Mouse (Mus musculus) heart, postnatal 36 days (tissue): Measurements from ENCODE around the gene Eng. TPM values are rescaled to one million over a fixed set of nuclear protein-coding genes. Genes with fewer than 3 reads are reported as not detected.

Source experiments
- DNase-seq, 2 experiments: peaks; one replicate each; pipeline ENCODE4 v3.0.0; 2021 to 2022
- intact Hi-C: fragments of 180-260 bp; cut with DNase I; formaldehyde crosslinking; loops from one replicate; pipeline ENCODE4 v1.15.1; 2025
- microRNA-seq, 2 experiments: library from miRNA; unstranded; fragments of <30 nt; microRNA quantifications; one replicate each; pipeline ENCODE4 v1.2.0; 2021; ENCODE audit warnings: borderline number of aligned reads in 2 of 2
- total RNA-seq, 2 experiments: library from RNA; stranded (reverse); gene quantifications; 2 replicates each; pipeline ENCODE4 v1.2.3; 2021

Gene Eng
- total RNA-seq, 2 experiments from 2014 or later = 123 to 136 TPM

- intact Hi-C loops = no loop called here
- no peak for DNase-seq
Measured at GRCm38 (mm10) chr2:32722046-32722445, 75.7 kb downstream of the Eng start.

GRCm38 (mm10) chr2:32722581-32722980 is 76.2 kb downstream of the Eng start:
- DNase-seq = no peak
- intact Hi-C loops = no loop called here

- no peak for DNase-seq
- intact Hi-C loops = no loop called here
Measured at GRCm38 (mm10) chr2:32724149-32724548, 77.8 kb downstream of the Eng start.

GRCm38 (mm10) chr2:32724832-32725790 is 78.7 kb downstream of the Eng start:
- no peak for DNase-seq
- intact Hi-C loops = no loop called here

GRCm38 (mm10) chr2:32727435-32727834 is 81.0 kb downstream of the Eng start:
- intact Hi-C loops = loop anchor here (1.0 kb wide), 1 partner anchor 13 kb away; no protein-coding TSS in a partner anchor
- peak; percentile 92 to 95 for DNase-seq

- intact Hi-C loops = no loop called here
- peak; percentile 64 to 68 for DNase-seq
Measured at GRCm38 (mm10) chr2:32728463-32728862, 82.1 kb downstream of the Eng start.

- intact Hi-C loops = no loop called here
- no peak for DNase-seq
Measured at GRCm38 (mm10) chr2:32729547-32729946, 83.2 kb downstream of the Eng start.

GRCm38 (mm10) chr2:32730854-32731253 is 84.5 kb downstream of the Eng start:
- DNase-seq = no peak

GRCm38 (mm10) chr2:32731911-32732310 is 85.5 kb downstream of the Eng start:
- intact Hi-C loops = no loop called here
- no peak for DNase-seq

More at GRCm38 (mm10) chr2:32730854-32731253, 84.5 kb downstream of the Eng start:
- intact Hi-C loops = no loop called here

Small RNA genes lying within 50 kb of the gene (microRNA-seq; reads per million reads assigned to microRNA genes)
- 0 reads per million in 2 experiments for gene Gm47291
- 0 reads per million in 2 experiments for gene Mir1954
- gene Mir2861 = 0 reads per million in 2 experiments
- 0 reads per million in 2 experiments for gene Mir3960
- gene Mir8093 = 0 to 0.72 reads per million in 2 experiments

Other genes with a start within 250 kb of the Eng start
- 1 to 10 TPM; 3.1 to 3.8 TPM for gene Naif1, start 196.1 kb upstream of the Eng start, total RNA-seq
- gene Slc25a25, start 195.2 kb upstream of the Eng start, total RNA-seq = 10 to 100 TPM in 1 of 2 experiments, 1 to 10 TPM in 1; 4.8 to 12.4 TPM
- gene Fam102a, start 111.3 kb upstream of the Eng start, total RNA-seq = 10 to 100 TPM in 1 of 2 experiments, 1 to 10 TPM in 1; 8.9 to 10.6 TPM
- 10 to 100 TPM; 17.9 to 21.3 TPM for gene Dpm2, start 75.7 kb upstream of the Eng start, total RNA-seq
- gene Pip5kl1, start 71.8 kb upstream of the Eng start, total RNA-seq = under 1 TPM in 1 of 2 experiments, not detected in 1; 0.43 TPM
- gene 9430097D07Rik, start 70.9 kb upstream of the Eng start, total RNA-seq = not detected
- gene St6galnac4, start 59.5 kb upstream of the Eng start, total RNA-seq = 10 to 100 TPM; 18.7 to 21.7 TPM
- gene St6galnac6, start 46.9 kb upstream of the Eng start, total RNA-seq = 100 to 1,000 TPM; 108 to 116 TPM
- gene Ak1, start 24.8 kb upstream of the Eng start, total RNA-seq = 100 to 1,000 TPM; 631 to 727 TPM
- 1 to 10 TPM; 5.0 to 6.6 TPM for gene Fpgs, start 57.5 kb downstream of the Eng start, total RNA-seq
- gene Cdk9, start 66.5 kb downstream of the Eng start, total RNA-seq = 10 to 100 TPM; 24.6 to 26.6 TPM
- 10 to 100 TPM; 26.8 to 28.1 TPM for gene Sh2d3c, start 74.5 kb downstream of the Eng start, total RNA-seq
- not detected for gene 6330409D20Rik, start 94.4 kb downstream of the Eng start, total RNA-seq
- 1 to 10 TPM; 6.8 to 9.6 TPM for gene Tor2a, start 110.6 kb downstream of the Eng start, total RNA-seq
- gene Ttc16, start 129.0 kb downstream of the Eng start, total RNA-seq = under 1 TPM; 0.08 to 0.14 TPM
- 1 to 10 TPM; 3.7 to 3.8 TPM for gene Ptrh1, start 129.2 kb downstream of the Eng start, total RNA-seq
- not detected for gene Cfap157, start 137.8 kb downstream of the Eng start, total RNA-seq
- gene Stxbp1, start 200.7 kb downstream of the Eng start, total RNA-seq = 10 to 100 TPM; 10.1 to 14.3 TPM
- gene Fam129b, start 229.5 kb downstream of the Eng start, total RNA-seq = 10 to 100 TPM; 22.5 to 26.9 TPM